Mouse (Mus musculus) hindbrain, embryonic 13.5 days (tissue): ENCODE results near the gene Krtdap. TPM values are rescaled to one million over a fixed set of nuclear protein-coding genes. Genes with fewer than 3 reads are reported as not detected.
"Not testable (repeated sequence)": the region's sequence is repeated elsewhere in the genome, so short reads cannot be mapped to it uniquely, and the experiment has no call there.

ENCODE experiments used
- ATAC-seq: fragments of 200-750 bp; cut with Nextera tagmentation; 2 replicates; pipeline ENCODE4 v1.8.0; 2017; ENCODE audit warnings: moderate TSS enrichment; ENCODE audit not compliant: low FRiP score
- H3K27ac ChIP-seq: fragments of 300-500 bp; sonication (generic); 2 replicates; pipeline ENCODE4 v1.5.1; 2015; ENCODE audit warnings: inconsistent platforms, mild to moderate bottlenecking, moderate library complexity
- H3K27me3 ChIP-seq: fragments of 300-500 bp; sonication (generic); 2 replicates; pipeline ENCODE4 v1.6.1; 2015; ENCODE audit warnings: mild to moderate bottlenecking, inconsistent platforms
- H3K36me3 ChIP-seq: fragments of 300-500 bp; sonication (generic); 2 replicates; pipeline ENCODE4 v1.6.1; 2015; ENCODE audit warnings: mild to moderate bottlenecking, inconsistent platforms
- H3K4me1 ChIP-seq: fragments of 300-500 bp; sonication (generic); replicated peaks from 2 replicates; pipeline ENCODE4 v1.6.1; 2015; ENCODE audit warnings: inconsistent platforms
- H3K4me2 ChIP-seq: fragments of 300-500 bp; sonication (generic); 2 replicates; pipeline ENCODE4 v1.6.1; 2015; ENCODE audit warnings: inconsistent platforms, mild to moderate bottlenecking, moderate library complexity
- H3K4me3 ChIP-seq: fragments of 300-500 bp; sonication (generic); 2 replicates; pipeline ENCODE4 v1.5.1; 2015; ENCODE audit warnings: mild to moderate bottlenecking, inconsistent platforms
- H3K9ac ChIP-seq: fragments of 300-500 bp; sonication (generic); 2 replicates; pipeline ENCODE4 v1.6.1; 2015; ENCODE audit warnings: mild to moderate bottlenecking, inconsistent platforms
- H3K9me3 ChIP-seq: fragments of 300-500 bp; sonication (generic); 2 replicates; pipeline ENCODE4 v1.6.1; 2016; ENCODE audit warnings: inconsistent platforms
- WGBS: fragments of 180-500 bp; shearing (Covaris S2); methylation state at CpG from one replicate; pipeline ENCODE4 v1.1.7; 2015; 5-methylcytosine and 5-hydroxymethylcytosine counted together
- polyA plus RNA-seq: library from polyadenylated mRNA; unstranded; fragments of >200 nt; fragmentation: Nextera tagmentation; extraction: Ambion mirVana; gene quantifications from 2 replicates; pipeline ENCODE4 v1.2.1, GENCODE M21; 2015

Gene Krtdap
- polyA plus RNA-seq, 1 experiment from 2014 or later, result not detected

DNA sequence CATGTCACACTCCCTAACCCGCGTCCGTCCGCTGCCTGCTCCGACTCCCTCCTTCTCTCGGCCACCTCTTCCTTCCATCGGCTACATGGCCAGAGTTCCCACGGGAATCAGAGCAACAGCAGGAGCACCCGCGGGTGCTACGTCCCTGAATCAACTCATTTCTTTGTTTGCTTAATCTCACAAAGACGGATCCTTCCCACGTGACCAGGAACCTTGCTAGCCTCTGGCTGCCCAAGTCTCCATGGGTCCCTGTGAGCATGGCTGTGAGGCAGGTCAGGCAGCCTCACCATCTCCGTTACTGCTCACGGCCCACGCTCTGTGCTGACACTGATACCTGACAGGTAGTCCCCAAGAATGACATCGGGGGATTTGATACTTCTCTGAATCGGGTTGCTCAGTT, 36.0 kb downstream of the Krtdap start, which contains the start of gene Ffar2:
Gene Ffar2, minus strand, starts transcription at position 101 of the 400 bp plus-strand sequence.
- no peak within 1 kb of the TSS for H3K9ac ChIP-seq
- H3K4me3 ChIP-seq, result no peak within 1 kb of the TSS
- no peak within 1 kb of the TSS for H3K27ac ChIP-seq
- ATAC-seq, result no peak
- H3K4me1 ChIP-seq, result no peaks in the 10 kb centered on the region
- no peaks in the 10 kb centered on the region for H3K27me3 ChIP-seq
- H3K4me2 ChIP-seq, result no peak within 1 kb of the TSS
- no peaks in the 10 kb centered on the region for H3K9me3 ChIP-seq
- H3K36me3 ChIP-seq, result no peaks in the 10 kb centered on the region
- 92% methylated on average over 18 of the region's 18 CpGs for WGBS

- 98% methylated on average over 3 of the region's 3 CpGs for WGBS
Observed at GRCm38 (mm10) chr7:30824306-30824705, 36.6 kb downstream of the Krtdap start.

DNA sequence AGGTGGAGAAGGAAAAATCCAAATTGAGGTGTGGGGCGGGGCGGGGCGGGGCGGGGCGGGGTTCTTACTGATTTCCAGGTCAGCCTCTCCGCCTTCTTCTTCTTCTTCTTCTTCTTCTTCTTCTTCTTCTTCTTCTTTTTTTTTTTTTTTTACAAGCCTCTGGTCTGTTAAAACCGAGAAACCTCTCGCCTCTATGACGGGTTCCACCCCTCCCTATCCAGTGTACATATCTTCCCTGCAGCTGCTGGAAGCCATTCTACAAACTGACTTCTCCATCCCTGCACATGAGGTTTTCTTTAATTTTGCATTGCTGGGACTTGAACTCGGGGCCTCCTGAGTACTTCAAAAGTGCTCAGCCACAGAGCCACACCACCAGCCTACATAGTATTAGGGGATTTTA, 39.0 kb downstream of the Krtdap start:
- 95% methylated on average over 10 of the region's 10 CpGs for WGBS

More at GRCm38 (mm10) chr7:30824306-30824705, 36.6 kb downstream of the Krtdap start:
- H3K27me3 ChIP-seq, result no peaks in the 10 kb centered on the region
- H3K27ac ChIP-seq, result no peak overlapping the region
- H3K4me2 ChIP-seq, result no peak overlapping the region
- ATAC-seq, result no peak
- no peak overlapping the region for H3K9ac ChIP-seq
- H3K36me3 ChIP-seq, result no peaks in the 10 kb centered on the region
- H3K9me3 ChIP-seq, result no peaks in the 10 kb centered on the region
- H3K4me3 ChIP-seq, result no peak overlapping the region
- no peaks in the 10 kb centered on the region for H3K4me1 ChIP-seq

DNA sequence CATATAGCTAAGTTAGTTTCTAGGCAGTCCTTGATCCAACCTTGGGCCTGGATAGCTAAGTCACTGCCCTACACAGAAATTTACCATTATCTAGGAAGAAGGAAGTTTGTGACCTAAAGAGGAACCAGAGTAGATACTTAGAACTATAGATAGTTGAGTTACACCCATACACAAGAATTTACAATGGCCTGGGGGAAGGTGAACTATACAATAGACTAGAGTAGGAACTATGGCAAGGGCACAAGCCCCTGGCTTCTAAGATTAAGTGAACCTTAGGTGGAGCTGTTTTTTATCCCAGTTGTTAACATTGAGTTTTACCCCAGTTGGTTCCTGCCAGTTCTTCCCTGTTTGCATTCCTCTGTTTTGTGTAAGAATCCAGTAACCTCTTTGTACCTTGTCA, 41.2 kb downstream of the Krtdap start:
- not testable (repeated sequence) for ATAC-seq, H3K9ac ChIP-seq

More for the DNA sequence above, 39.0 kb downstream of the Krtdap start:
- Histone ChIP-seq H3K36me3 (no peaks in the 10 kb centered on the region), H3K4me2 (no peak overlapping the region), H3K4me1 (no peaks in the 10 kb centered on the region), H3K9ac (no peak overlapping the region), H3K4me3 (no peak overlapping the region), H3K9me3 (no peaks in the 10 kb centered on the region), H3K27ac (no peak overlapping the region), H3K27me3 (no peaks in the 10 kb centered on the region)
- no peak for ATAC-seq

GRCm38 (mm10) chr7:30829428-30829827, 41.7 kb downstream of the Krtdap start:
- Histone ChIP-seq H3K9ac (no peak overlapping the region), H3K27ac (no peak overlapping the region), H3K4me2 (no peak overlapping the region), H3K27me3 (no peaks in the 10 kb centered on the region), H3K36me3 (no peaks in the 10 kb centered on the region), H3K9me3 (no peaks in the 10 kb centered on the region), H3K4me1 (no peaks in the 10 kb centered on the region), H3K4me3 (no peak overlapping the region)
- no peak for ATAC-seq
- WGBS, result 67% methylated on average over 3 of the region's 3 CpGs

More for the DNA sequence above, 41.2 kb downstream of the Krtdap start:
- not testable (repeated sequence) for H3K4me3 ChIP-seq, H3K27ac ChIP-seq, H3K27me3 ChIP-seq, H3K36me3 ChIP-seq, H3K4me2 ChIP-seq, H3K9me3 ChIP-seq, H3K4me1 ChIP-seq

DNA sequence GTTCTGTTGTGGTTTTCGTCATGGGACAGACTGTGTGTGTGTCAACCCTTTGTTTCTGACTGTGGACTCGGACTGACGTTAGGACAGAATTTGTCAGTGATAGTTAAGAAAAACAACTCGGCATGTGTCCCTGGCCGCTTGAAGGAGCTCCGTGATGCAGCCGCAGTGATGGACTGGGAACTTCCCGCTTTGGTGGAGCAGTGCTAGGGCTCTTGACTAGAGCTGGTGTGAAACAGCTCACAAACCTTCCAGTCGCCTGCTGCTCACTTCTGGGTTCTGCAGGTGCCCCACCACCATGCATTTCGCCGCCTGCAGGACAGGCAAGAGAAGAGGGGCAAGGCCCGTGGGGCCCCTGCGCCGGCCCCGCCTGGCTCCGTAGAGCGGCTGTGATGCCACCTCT, 44.6 kb downstream of the Krtdap start:
- ATAC-seq, result no peak
- 81% methylated on average over 15 of the region's 17 CpGs for WGBS
- H3K9me3 ChIP-seq, result no peaks in the 10 kb centered on the region

DNA sequence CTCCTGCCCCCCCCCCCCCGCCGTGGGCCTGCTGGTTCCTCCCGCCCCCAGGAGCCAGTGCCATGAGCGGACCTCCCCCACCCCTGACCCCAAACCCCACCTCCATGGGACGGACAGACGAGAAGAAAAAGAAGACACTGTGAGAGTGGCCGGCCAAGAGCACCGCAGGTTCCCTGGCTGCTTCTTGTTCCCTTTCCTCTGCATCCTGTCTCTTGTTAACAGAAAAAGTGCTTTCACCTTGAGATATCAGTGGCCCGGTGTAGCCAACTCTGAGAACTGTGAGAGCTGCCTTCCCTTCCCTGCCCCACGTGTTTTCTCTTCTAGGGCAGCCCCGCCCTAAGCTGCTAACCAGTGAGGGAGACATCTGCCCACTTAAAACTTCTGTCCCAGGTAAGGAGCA, 45.0 kb downstream of the Krtdap start:
- not testable (repeated sequence) for ATAC-seq, H3K4me1 ChIP-seq, H3K36me3 ChIP-seq, H3K27me3 ChIP-seq, H3K27ac ChIP-seq, H3K9ac ChIP-seq, H3K4me2 ChIP-seq, H3K4me3 ChIP-seq, H3K9me3 ChIP-seq
- 55% methylated on average over 7 of the region's 11 CpGs for WGBS

More for the DNA sequence above, 44.6 kb downstream of the Krtdap start:
- Histone ChIP-seq H3K27me3 (no peaks in the 10 kb centered on the region), H3K4me1 (no peaks in the 10 kb centered on the region), H3K4me2 (no peak overlapping the region), H3K27ac (no peak overlapping the region), H3K9ac (no peak overlapping the region), H3K4me3 (no peak overlapping the region), H3K36me3 (no peaks in the 10 kb centered on the region)

DNA sequence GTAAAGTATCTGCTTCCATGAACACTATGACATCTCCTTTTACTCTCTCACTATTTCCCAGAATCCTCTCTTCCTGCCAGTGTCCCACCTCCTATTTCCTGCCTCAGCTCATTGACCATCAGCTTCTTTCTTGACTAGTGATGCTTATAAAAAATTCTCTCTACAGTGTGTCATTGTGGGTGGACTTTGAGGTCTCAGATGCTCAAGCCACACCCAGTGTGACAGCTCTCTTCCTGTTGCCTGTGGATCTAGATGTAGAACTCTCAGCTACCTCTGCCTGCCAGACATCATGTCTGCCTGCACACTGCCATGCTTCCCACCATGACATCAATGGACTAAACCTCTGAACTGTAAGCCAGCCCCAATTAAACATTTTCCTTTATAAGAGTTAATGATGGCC, 49.6 kb downstream of the Krtdap start:
- Histone ChIP-seq H3K36me3 (no peaks in the 10 kb centered on the region), H3K4me3 (no peak overlapping the region), H3K4me2 (no peak overlapping the region), H3K27me3 (no peaks in the 10 kb centered on the region), H3K9me3 (no peaks in the 10 kb centered on the region), H3K27ac (no peak overlapping the region), H3K9ac (no peak overlapping the region), H3K4me1 (no peaks in the 10 kb centered on the region)
- ATAC-seq, result no peak

DNA sequence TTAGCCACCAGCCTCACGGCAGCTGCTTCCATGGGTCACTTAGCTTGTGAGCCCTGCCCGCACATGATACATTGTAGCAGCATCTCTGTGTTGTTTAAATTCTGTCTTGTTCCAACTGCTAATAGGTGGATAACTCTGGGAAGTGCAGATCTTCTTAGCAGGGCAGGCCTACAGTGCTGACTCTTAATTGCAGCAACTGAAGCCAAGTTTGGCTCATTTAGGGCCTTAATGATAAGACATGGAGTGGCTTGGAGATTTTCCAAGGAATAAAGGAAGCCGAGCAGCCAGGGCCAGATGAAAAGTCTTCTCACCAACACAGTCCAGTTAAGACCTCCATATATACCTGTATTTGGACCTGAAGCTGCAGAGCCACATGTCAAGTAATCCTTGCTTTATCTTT, 52.6 kb downstream of the Krtdap start:
- Histone ChIP-seq H3K9me3 (no peaks in the 10 kb centered on the region), H3K27ac (no peak overlapping the region), H3K27me3 (no peaks in the 10 kb centered on the region), H3K36me3 (no peaks in the 10 kb centered on the region), H3K9ac (no peak overlapping the region), H3K4me3 (no peak overlapping the region), H3K4me1 (peaks cover 16% of the 10 kb centered on the region), H3K4me2 (no peak overlapping the region)
- WGBS, result 85% methylated on average over 3 of the region's 3 CpGs
- ATAC-seq, result no peak

Other genes with a start within 250 kb of the Krtdap start
- gene Hspb6, start 235.7 kb upstream of the Krtdap start, polyA plus RNA-seq, result 7.8 and 7.9 TPM in 2 replicates
- 8.1 and 8.4 TPM in 2 replicates for gene Proser3, start 235.6 kb upstream of the Krtdap start, polyA plus RNA-seq
- gene Lin37, start 228.1 kb upstream of the Krtdap start, polyA plus RNA-seq, result 51.7 and 57.9 TPM in 2 replicates
- gene U2af1l4, start 224.6 kb upstream of the Krtdap start, polyA plus RNA-seq, result 98.9 and 105 TPM in 2 replicates
- 15.4 and 19.8 TPM in 2 replicates for gene Gm49396, start 224.6 kb upstream of the Krtdap start, polyA plus RNA-seq
- gene Psenen, start 224.3 kb upstream of the Krtdap start, polyA plus RNA-seq, result 134 and 139 TPM in 2 replicates
- 5.3 and 6.1 TPM in 2 replicates for gene Igflr1, start 222.5 kb upstream of the Krtdap start, polyA plus RNA-seq
- 10.7 and 11.3 TPM in 2 replicates for gene Kmt2b, start 199.2 kb upstream of the Krtdap start, polyA plus RNA-seq
- 0.21 and 0.25 TPM in 2 replicates for gene Zbtb32, start 189.0 kb upstream of the Krtdap start, polyA plus RNA-seq
- 0.49 and 0.63 TPM in 2 replicates for gene Upk1a, start 175.0 kb upstream of the Krtdap start, polyA plus RNA-seq
- gene Cox6b1, start 161.7 kb upstream of the Krtdap start, polyA plus RNA-seq, result 1,107 TPM in 2 replicates
- not detected in 2 replicates for gene Etv2, start 152.0 kb upstream of the Krtdap start, polyA plus RNA-seq
- gene Rbm42, start 137.6 kb upstream of the Krtdap start, polyA plus RNA-seq, result 137 and 140 TPM in 2 replicates
- gene Haus5, start 122.9 kb upstream of the Krtdap start, polyA plus RNA-seq, result 23.2 and 27.1 TPM in 2 replicates
- not detected in 2 replicates for gene Pmis2, start 116.3 kb upstream of the Krtdap start, polyA plus RNA-seq
- not detected in 2 replicates for gene 2200002J24Rik, start 89.0 kb upstream of the Krtdap start, polyA plus RNA-seq
- 1.2 and 1.6 TPM in 2 replicates for gene Atp4a, start 75.7 kb upstream of the Krtdap start, polyA plus RNA-seq
- gene Tmem147, start 58.4 kb upstream of the Krtdap start, polyA plus RNA-seq, result 232 and 243 TPM in 2 replicates
- gene Gapdhs, start 44.2 kb upstream of the Krtdap start, polyA plus RNA-seq, result 1.3 and 1.7 TPM in 2 replicates
- 1.3 and 1.7 TPM in 2 replicates for gene Sbsn, start 36.4 kb upstream of the Krtdap start, polyA plus RNA-seq
- gene Dmkn, start 24.1 kb upstream of the Krtdap start, polyA plus RNA-seq, result 0.52 and 0.70 TPM in 2 replicates
- 0.22 TPM in 1 of 2 replicates, not detected in the other for gene Ffar2, start 35.9 kb downstream of the Krtdap start, polyA plus RNA-seq
- 0.13 TPM in 1 of 2 replicates, not detected in the other for gene Ffar3, start 68.3 kb downstream of the Krtdap start, polyA plus RNA-seq
- gene Ffar1, start 73.7 kb downstream of the Krtdap start, polyA plus RNA-seq, result not detected in 2 replicates
- gene Cd22, start 92.4 kb downstream of the Krtdap start, polyA plus RNA-seq, result not detected in 2 replicates
- gene Mag, start 127.0 kb downstream of the Krtdap start, polyA plus RNA-seq, result 1.7 and 1.9 TPM in 2 replicates
- not detected in 2 replicates for gene Hamp2, start 136.8 kb downstream of the Krtdap start, polyA plus RNA-seq
- not detected in 2 replicates for gene Hamp, start 156.1 kb downstream of the Krtdap start, polyA plus RNA-seq
- 25.9 and 26.0 TPM in 2 replicates for gene Usf2, start 168.9 kb downstream of the Krtdap start, polyA plus RNA-seq
- gene Lsr, start 185.6 kb downstream of the Krtdap start, polyA plus RNA-seq, result 17.2 and 18.8 TPM in 2 replicates
- 0.96 and 0.97 TPM in 2 replicates for gene Fam187b, start 185.9 kb downstream of the Krtdap start, polyA plus RNA-seq